Mouse (Mus musculus) monocyte, adult 5-6 weeks (primary cell): ENCODE measurements around the gene Gpr137c. TPM values are rescaled to one million over a fixed set of nuclear protein-coding genes. Genes with fewer than 3 reads are reported as not detected.
A peak's percentile ranks its signal among the peaks of the same experiment; 100 is the strongest.

Experiments used
- ATAC-seq: fragments of 153-309, 156-312 bp; replicated peaks from 2 replicates; pipeline ENCODE4 v1.8.0; 2017; ENCODE audit warnings: mild to moderate bottlenecking; ENCODE audit not compliant: low TSS enrichment, insufficient number of reproducible peaks, severe bottlenecking, poor library complexity, low FRiP score
- total RNA-seq: library from RNA; stranded (forward); fragments of 200-1000, 200-491, 200-594 nt; gene quantifications from 3 replicates; pipeline ENCODE4 v1.2.3, GENCODE M21; 2017

Gpr137c gene
- total RNA-seq, 1 experiment from 2014 or later: 3.0 TPM

DNA sequence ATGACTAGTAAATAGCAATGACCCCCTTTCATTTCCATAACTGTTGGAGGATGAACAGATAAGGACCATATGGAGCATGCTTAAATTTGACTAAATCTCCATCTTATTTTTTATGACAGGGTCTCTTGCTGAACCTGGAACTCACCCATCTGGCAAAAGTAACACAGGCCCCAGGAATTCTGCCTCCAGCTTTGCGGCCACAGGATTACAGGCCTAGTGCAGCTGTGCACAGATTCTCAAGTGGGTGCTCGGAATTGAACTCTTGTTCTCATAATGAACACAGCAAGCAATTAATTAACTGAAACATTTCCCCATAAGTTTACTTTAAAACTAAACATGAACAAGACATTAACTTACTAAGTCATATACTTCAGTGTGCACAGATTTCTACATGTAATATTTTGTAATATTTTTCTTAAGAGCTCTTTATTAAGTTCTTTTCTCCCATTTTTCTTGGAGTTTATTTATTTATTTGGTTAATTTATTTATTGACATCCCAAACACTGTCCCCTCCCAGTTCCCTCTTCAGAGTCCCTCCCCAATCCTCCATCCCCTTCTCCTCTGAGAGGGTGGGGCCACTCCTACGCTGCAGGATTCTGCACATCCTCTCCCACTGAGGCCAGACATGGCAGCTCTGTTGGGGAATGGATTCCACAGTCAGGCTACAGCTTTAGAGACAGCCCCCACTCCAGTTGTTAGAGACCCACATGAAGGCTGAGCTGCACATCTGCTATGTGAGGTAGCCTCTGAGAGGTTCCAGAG lies 44.5 kb downstream of the Gpr137c start:
- no peak for ATAC-seq

DNA sequence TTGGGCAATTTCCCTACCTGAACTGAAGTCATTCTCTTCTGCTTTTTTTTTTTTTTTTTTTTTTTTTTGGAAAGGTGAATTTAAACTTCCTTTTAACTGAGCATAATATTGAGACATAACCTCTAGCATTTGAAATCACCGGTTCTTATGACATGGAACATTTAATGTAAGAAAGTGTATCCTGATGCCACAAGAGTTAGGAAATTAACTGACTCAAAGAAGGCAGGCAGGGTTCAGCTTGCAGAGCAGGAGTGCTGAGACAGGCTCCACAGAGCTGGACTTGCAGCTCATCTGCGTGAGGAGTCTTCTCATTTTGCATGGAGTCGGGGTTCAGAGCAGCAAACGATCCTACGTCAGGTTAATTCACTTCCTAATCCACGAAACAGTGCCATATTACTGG lies 56.3 kb downstream of the Gpr137c start:
- ATAC-seq: no peak

DNA sequence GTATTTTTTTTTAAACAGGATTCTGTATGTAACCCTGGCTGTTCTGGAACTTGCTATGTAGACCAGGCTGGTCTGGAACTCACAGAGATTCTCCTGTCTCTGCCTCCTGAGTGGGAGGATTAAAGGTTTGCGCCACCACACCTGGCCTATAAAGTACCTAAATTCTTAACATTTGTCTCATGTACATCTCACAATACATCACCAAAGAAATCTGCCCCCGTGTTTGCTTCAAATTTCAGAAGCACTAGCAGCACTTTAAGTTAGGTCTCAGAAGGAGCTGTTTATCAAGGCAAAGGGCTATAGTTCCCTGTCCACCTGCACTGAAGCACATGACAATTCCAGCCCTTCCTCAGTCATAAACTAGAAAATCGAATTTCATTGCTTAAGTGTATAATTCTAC lies 62.5 kb downstream of the Gpr137c start:
- ATAC-seq: no peak

DNA sequence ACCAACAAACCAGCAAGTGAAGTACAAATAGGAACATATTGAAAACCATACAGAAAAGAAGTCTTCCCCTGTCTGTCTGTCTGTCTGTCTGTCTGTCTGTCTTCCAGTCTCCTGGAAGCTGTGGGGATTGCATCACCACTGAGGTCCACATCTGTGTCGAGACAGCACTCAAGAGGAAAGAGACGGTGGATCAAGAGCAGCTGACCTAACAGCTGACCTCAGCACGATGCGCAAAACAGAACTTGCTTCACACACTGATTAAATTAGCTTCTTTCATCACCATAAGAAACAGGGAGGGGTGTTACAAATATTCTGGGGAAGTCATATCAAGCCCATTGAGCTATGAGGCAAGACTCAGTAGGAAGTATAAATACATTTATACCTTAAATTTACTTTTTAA lies 72.1 kb downstream of the Gpr137c start:
- ATAC-seq: peak; percentile 98

DNA sequence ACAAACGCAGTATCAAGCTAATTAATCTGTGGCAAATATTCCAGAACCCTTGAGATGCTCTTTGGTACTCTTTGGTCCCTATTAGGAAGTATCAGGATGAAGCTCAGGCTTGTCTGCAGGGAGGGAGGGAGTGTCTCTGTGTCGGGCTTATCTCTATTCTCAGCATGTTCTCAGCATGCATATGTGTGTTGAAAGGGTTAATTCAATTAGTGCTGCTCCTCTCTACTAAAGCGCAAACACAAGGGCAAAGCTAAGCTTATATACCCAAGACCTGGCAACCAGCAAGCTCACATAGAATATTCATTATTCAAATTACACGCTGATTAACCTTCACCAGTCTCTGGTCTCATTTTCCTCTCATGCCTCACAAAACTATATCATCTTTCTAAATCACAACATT lies 84.4 kb downstream of the Gpr137c start:
- no peak for ATAC-seq

DNA sequence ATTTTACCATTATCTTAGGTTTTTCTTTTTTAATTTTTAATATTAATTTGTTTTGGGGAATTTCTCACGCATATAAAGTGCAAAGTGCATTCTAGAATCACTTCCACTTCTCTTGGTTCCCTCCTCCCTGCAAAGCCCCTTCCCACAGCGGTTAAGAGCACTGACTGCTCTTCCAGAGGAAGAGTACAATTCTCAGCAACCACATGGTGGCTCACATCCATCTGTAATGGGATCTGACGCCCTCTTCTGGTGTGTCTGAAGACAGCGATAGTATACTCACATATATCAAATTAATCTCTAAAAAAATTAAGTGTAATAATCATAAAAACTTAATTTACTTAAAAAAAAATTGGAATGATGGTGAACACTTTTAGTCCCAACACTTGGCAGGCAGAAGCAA lies 84.9 kb downstream of the Gpr137c start:
- ATAC-seq: no peak

DNA sequence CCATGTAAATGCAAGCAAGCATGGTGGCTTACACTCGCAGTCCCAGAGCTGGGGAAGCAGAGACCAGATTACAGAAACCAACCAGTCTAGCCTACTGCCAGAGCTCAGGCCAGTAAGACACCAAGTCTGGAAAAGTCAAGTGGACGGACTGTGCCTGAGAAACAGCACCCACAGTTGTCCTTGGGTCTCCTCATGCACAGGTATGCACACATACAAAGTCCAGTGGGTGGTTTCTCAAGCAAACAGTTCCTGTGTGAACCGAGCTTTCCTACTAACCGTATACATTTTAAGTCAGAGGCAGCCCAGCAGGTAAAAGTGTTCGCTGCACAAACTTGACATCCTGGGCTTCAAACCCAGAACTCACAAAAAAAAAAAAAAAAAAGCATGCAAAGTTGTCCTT lies 86.3 kb downstream of the Gpr137c start:
- ATAC-seq: no peak

DNA sequence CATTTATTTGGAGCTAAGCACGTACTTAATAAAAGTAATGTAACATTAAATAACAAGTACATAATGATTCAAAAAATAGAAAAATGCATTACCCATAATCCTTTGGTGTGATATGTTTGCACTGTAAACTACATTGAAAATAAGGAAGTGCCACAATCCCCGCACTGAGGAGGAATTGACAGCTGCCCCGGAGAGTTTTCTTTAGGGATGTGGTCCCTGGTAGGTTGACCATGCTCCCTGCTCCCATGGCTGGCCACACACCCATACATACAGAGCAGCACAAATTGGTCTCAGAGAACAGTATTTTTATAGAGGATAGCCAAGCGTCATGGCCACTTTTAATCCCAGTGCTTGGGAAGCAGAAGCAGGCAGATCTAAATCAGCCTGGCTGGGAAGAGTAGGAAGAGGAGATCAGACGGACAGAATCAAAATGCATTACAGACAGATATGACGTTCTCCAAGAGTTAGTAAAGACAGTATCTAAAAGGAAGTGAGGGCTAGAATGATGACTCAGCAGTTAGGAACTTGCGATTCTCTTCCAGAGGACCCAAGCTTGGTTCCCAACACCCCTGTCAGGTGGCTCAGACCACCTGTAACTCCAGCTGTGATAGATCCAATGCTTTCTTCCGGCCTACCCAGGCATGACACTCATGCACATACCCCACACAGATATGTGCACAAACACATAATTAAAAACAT lies 88.3 kb downstream of the Gpr137c start:
- no peak for ATAC-seq

DNA sequence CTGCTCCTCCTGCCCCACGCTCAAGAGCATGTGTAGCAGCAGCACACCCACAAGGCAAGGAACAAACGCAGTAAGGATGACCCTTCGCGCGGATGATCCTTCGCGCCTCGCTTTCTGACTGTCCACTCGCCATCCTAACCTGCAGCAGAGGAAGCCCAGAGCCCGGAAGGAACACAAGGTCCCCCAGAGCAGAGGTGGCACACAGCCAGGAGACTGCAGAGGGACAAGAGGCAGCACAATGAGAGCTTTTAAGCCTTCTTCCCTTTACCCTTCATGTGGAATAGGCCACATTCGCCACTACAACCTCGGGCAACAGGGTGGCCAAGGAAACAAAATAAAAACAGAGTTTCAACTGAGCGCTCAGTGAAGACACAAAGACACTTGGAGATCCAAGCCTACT lies 90.1 kb downstream of the Gpr137c start:
- no peak for ATAC-seq

DNA sequence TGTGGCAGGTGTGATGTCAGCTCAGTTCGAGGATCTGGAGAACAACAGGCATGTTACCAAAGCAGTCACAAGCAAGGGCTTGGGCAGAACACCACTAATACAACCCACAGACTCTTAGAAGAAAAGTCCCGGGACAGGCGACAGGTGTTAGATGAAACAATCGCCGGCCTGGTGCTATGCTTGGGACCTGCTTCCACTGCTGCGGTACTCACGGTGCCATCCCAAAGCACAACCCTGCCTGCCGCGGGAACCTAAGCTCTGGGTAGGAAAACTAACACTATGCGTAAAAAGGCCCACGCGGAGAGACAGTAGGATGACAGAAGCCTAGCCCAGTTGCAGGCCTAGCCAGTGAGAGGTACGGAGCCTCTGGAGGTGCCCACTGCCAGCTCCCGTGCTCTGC lies 90.6 kb downstream of the Gpr137c start:
- no peak for ATAC-seq

DNA sequence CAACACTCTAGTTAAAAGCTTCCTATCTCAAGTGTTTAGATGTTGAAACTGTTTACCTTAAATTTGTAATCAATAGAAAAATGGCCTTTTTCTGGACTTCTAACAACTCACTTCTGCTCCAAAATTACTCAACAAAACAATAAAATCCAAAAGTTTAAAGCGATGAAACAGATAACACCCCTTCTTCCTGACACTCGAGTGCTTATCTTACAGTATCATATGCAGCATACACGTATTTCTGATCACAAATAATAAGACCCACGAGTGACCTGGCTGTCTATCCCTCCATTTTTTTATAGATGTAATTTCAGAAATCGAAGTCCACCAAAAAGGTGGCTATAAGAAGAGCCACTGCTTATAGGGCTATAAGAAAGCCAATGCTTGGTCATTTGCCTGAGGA lies 97.4 kb downstream of the Gpr137c start:
- ATAC-seq: no peak

DNA sequence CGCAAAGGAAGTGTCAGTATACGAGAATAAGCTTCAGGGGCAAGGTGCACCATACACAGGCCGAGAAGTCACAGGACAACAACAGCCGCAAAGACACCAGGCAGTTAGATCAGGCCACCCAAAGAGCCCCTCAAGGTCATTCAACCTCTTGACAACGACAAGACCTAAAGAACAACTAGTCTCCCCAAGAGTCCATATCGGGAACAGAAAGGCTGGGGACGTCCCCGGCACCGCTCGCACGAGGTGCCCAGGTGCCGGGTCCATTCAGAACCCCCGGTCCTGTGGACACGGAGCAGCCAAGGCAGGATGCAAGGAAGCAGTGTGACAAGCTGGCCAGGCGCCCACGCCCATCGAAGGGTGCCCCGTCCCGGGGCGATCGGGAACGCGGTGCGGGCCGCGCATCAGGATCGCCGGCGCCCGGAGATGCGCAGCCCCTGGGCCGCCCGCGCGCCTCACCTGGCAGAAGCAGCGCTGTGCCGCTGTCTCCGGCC lies 98.4 kb downstream of the Gpr137c start:
- ATAC-seq: no peak

DNA sequence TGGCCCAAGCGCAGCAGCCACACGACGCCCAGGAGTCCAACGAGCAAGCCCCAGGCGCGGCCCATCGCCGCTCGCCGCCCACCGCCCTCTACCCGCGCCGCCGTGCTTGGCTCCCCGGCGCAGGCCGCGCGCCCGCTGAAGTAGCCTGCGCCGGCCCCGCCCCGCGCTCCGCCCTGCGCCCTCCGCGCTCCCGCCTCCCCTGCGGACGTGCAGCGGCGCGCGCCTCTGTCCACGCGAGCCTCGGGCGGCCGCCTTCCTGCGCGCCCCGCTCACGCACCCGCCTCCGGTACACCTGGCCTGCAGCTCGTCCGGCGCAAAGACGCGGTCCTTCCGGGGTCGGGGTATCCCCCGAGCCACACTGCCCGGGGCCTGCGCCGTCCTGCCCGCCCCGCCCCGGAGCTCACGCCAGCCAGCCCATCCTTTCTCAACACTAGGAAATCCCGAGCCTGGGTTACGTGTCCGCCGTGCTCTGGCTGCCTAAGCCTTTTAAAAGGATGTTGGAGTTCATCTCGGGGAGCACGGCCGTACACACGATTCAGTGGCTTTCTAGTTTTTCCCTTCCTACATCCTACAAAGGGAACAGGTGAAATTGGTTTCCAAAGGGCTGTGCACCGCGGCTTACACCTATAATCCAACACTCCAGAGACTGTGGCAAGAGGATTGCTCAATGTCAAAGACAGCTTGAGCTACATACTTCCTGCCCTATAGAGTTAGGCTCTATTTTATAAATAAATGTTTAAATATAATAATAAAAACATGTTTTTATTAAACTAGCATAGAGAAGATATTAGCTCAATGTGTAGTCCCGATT lies 99.1 kb downstream of the Gpr137c start, which contains the start of gene Ero1l:
Ero1l (minus strand) TSS at position 346 of the 811 bp plus-strand sequence.
- ATAC-seq: peak; percentile 79

DNA sequence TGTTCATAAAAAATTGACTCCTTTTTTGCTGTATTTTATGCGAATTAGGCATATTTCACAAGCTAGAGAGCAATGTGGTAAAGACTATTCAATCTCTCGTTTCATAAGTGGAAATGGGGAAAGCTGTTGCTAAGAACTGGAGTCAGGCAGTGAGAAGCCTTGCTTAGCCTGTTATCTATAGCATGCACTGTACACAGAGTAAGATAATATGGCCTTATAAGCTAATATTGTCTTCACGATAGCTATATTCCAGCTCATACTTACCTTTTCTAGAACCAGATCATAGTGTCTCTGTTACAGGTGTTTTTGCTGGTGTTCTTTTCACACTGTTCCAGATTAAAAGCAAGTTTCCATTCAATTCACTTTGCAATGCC lies 99.7 kb downstream of the Gpr137c start:
- no peak for ATAC-seq

DNA sequence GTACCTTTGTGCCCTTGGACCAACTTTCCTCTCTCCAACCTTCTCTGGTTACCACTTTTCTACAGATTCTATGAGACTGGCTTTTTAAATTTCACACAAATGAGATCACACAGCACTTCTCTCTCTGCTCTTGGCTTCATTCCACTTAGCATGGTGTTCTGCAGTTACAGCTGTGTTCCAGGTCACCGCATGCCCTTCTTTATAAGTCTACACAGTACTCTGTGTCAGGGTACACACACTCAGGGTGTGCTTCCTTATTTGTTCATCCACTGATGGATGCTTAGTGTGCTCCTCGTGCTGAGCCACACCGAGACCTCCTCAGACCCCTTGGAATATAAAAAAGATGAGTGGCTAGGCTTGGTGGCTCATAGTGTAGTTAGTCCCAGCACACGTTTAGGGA lies 100.6 kb downstream of the Gpr137c start:
- ATAC-seq: no peak

DNA sequence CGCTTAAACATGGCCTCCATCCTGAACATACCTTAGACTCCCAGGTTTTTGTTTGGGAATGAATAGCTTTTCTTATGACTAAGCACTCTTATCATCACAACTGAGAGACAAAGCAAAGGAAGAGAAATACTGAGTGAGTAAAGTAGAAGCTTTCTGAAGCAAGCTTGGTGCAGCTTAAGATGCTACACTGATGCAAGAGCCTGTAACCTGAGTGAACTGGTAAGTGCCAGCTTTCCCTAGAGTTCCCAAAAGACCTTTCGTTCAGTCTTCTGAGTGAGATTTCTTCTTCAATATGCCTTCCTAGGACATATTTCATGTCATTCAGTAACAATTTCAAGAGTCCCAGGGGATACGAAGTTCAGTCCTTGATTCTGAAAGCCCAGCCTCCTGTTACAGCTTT lies 101.5 kb downstream of the Gpr137c start:
- ATAC-seq: no peak

DNA sequence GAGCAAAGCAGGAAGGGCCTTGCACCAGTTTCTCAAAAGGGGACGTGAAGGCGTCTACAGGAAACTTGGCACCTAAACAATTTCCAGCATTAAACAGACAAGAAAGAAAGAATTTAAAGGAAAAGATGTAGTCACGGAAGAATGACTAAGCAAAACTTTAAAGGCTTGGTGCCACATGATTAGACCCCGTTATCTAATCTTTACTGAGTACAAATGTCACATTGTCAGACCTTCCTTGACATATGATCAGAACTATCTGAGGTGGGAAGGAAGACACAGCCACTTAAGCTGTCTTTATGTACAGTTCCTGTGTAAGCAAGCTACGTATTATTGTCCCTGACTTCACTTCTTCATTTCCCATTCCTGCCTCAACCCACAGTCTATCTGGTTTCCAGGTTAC lies 102.1 kb downstream of the Gpr137c start:
- no peak for ATAC-seq

DNA sequence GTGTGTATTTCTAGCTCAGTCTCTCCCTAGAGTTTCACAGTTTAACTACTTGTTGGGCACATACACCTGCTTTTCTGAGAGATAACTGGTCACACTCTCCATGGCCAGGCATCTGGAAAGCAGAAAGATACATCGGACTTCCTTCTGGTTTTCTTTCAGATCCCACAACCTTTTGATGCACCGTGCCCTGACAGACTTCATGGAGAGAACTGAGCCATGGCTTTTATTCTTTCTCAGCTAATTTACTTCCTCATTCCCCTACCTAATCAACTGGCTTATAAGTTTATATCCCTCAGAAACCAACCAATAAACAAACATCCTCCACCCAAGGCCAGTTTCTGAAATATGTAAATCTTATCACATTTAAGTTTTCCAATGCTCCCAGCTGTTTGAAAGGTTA lies 102.9 kb downstream of the Gpr137c start:
- ATAC-seq: no peak

DNA sequence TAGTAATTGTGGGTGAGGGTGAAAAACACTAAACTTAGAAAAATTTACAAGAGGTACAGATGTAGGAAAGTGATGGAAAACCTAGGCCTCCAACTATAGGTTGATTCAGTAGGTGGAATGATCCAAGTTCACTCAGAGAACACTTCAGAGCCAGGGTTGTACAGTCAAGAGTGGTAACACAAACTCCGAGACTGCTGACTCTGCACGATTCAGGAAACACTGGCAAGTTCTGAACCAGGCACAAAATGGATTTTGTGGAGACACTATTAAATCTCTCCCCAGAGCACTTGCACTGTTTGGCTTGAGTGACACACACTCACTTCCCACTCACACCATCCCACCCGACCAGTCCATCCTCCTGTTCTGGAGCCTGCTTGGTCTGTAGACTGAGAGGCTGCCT lies 103.8 kb downstream of the Gpr137c start:
- ATAC-seq: no peak
